8 mouse cellular contexts compared by ENCODE assay signal in genomic region chr1:121326591-121327343, GRCm38 (mm10). TPM values are rescaled to one million over a fixed set of nuclear protein-coding genes. Genes with fewer than 3 reads are reported as not detected.
DNase-seq lines count a peak whose midpoint lies in the region; ATAC-seq and TF ChIP-seq lines count a peak whose summit lies in the region.

No protein-coding gene starts in this region.

- TF ChIP-seq POLR2A in limb, embryonic 14.5 days (IDR thresholded peaks at IDR 0.05; ENCODE audit: borderline replicate concordance, extremely low read depth, insufficient read depth, insufficient read length): no peak

- no peaks in the 10 kb centered on the region for H3K9me3 ChIP-seq in forebrain, embryonic 11.5 days (ENCODE audit: control insufficient read depth, low read length)
- H3K9me3 ChIP-seq in limb, embryonic 14.5 days (ENCODE audit: control insufficient read depth, low read length): no peaks in the 10 kb centered on the region
- H3K9me3 ChIP-seq in stomach, embryonic 14.5 days (ENCODE audit: control insufficient read depth, low read depth, low read length): no peaks in the 10 kb centered on the region

- peak; percentile 6 for DNase-seq in left cerebral cortex, adult 11 months (ENCODE audit: low spot score)
- no peak for DNase-seq in left cerebral cortex, postnatal 4 days
- peak; percentile 51 for DNase-seq in Muller cell, postnatal 12 days (ENCODE audit: inconsistent ontology term)
- DNase-seq in forebrain, embryonic 11.5 days (ENCODE audit: low spot score): no peak
- DNase-seq in limb, embryonic 14.5 days (ENCODE audit: low spot score): no peak
- DNase-seq in thymus, postnatal 10 days (ENCODE audit: low spot score in 2 of 2): no peak
- DNase-seq in spleen, postnatal 10 days (ENCODE audit: low spot score in 2 of 2): no peak

- 32% methylated on average over 18 of the region's 18 CpGs for whole genome bisulfite sequencing in forebrain, embryonic 11.5 days
- WGBS in limb, embryonic 14.5 days: 32% methylated on average over 18 of the region's 18 CpGs
- WGBS in stomach, embryonic 14.5 days: 20% methylated on average over 18 of the region's 18 CpGs

- H3K4me3 ChIP-seq in forebrain, embryonic 11.5 days (ENCODE audit: low read depth, low read length): peak overlapping the region; percentile 75
- peak overlapping the region; percentile 80 for H3K4me3 ChIP-seq in limb, embryonic 14.5 days (replicated peaks; ENCODE audit: low read length)
- H3K4me3 ChIP-seq in stomach, embryonic 14.5 days (ENCODE audit: low read depth, low read length): peak overlapping the region; percentile 77

- intact Hi-C loops in left cerebral cortex, postnatal 4 days (cut with DNase I): loop anchor here (10.0 kb wide), 1 partner anchor 732 kb away; no protein-coding TSS in a partner anchor

- no peak; the same call in 1 of the 2 replicates for ATAC-seq in forebrain, embryonic 11.5 days (replicated peaks; ENCODE audit: low FRiP score)
- ATAC-seq in limb, embryonic 14.5 days (ENCODE audit: low FRiP score, low read depth): no peak
- ATAC-seq in stomach, embryonic 14.5 days (ENCODE audit: insufficient number of reproducible peaks, insufficient read depth, low FRiP score, low read depth): no peak

- H3K36me3 ChIP-seq in forebrain, embryonic 11.5 days (ENCODE audit: control insufficient read depth, insufficient read depth, low read length): no peaks in the 10 kb centered on the region
- no peaks in the 10 kb centered on the region for H3K36me3 ChIP-seq in limb, embryonic 14.5 days (ENCODE audit: control insufficient read depth, insufficient read depth, low read length)
- no peaks in the 10 kb centered on the region for H3K36me3 ChIP-seq in stomach, embryonic 14.5 days (ENCODE audit: control insufficient read depth, insufficient read depth, low read length)

- H3K4me2 ChIP-seq in forebrain, embryonic 11.5 days (ENCODE audit: low read depth, low read length, severe bottlenecking): peak overlapping the region; percentile 76
- peak overlapping the region; percentile 66 for H3K4me2 ChIP-seq in limb, embryonic 14.5 days (replicated peaks; ENCODE audit: low read depth, low read length, severe bottlenecking)
- H3K4me2 ChIP-seq in stomach, embryonic 14.5 days (replicated peaks; ENCODE audit: low read depth, low read length): peak overlapping the region; percentile 61

- H3K27me3 ChIP-seq in forebrain, embryonic 11.5 days (ENCODE audit: control insufficient read depth, insufficient read depth, low read length): no peaks in the 10 kb centered on the region
- H3K27me3 ChIP-seq in limb, embryonic 14.5 days (ENCODE audit: control insufficient read depth, insufficient read depth, low read length): no peaks in the 10 kb centered on the region
- H3K27me3 ChIP-seq in stomach, embryonic 14.5 days (ENCODE audit: control insufficient read depth, insufficient read depth, low read length): no peaks in the 10 kb centered on the region

- H3K9ac ChIP-seq in forebrain, embryonic 11.5 days (ENCODE audit: low read length): peak overlapping the region; percentile 85
- H3K9ac ChIP-seq in limb, embryonic 14.5 days (ENCODE audit: low read depth, low read length, severe bottlenecking): peak overlapping the region; percentile 77
- peak overlapping the region; percentile 71 for H3K9ac ChIP-seq in stomach, embryonic 14.5 days (replicated peaks; ENCODE audit: low read depth, low read length)

- no peak overlapping the region for H3K27ac ChIP-seq in forebrain, embryonic 11.5 days (ENCODE audit: low read depth, low read length)
- H3K27ac ChIP-seq in limb, embryonic 14.5 days (replicated peaks; ENCODE audit: low read depth, low read length): no peak overlapping the region
- no peak overlapping the region for H3K27ac ChIP-seq in stomach, embryonic 14.5 days (ENCODE audit: low read length)

- H3K4me1 ChIP-seq in forebrain, embryonic 11.5 days (replicated peaks; ENCODE audit: control insufficient read depth, insufficient read depth, low read length): peaks cover 5% of the 10 kb centered on the region; the same call in 1 of the 2 replicates
- H3K4me1 ChIP-seq in limb, embryonic 14.5 days (ENCODE audit: control insufficient read depth, insufficient read depth, low read length): peaks cover 10% of the 10 kb centered on the region
- peaks cover 7% of the 10 kb centered on the region for H3K4me1 ChIP-seq in stomach, embryonic 14.5 days (ENCODE audit: control insufficient read depth, insufficient read depth, low read length)

RNA-seq across cellular contexts. Expression of gene Insig2, which starts 5.6 kb away (rescaled TPM):
- 10 to 100 TPM; 23.9 to 29.0 TPM for total RNA-seq in left cerebral cortex, postnatal 4 days (2021)
- 12.9 and 16.7 TPM in 2 replicates for polyA plus RNA-seq in forebrain, embryonic 11.5 days (2014; fragmentation: Nextera tagmentation; extraction: Ambion mirVana)
- 27.3 and 36.7 TPM in 2 replicates for polyA plus RNA-seq in limb, embryonic 14.5 days (2012; rRNA removed)
- 22.6 and 25.5 TPM in 2 replicates for polyA plus RNA-seq in limb, embryonic 14.5 days (2014; fragmentation: Nextera tagmentation; extraction: Ambion mirVana)
- polyA plus RNA-seq in stomach, embryonic 14.5 days (2014; fragmentation: Nextera tagmentation; extraction: Ambion mirVana): 17.4 and 18.9 TPM in 2 replicates

Comparison
In these comparisons a context has a peak if more than half of its experiments do, and no peak if none do; other contexts are left out.
1. DNase-seq: peak in left cerebral cortex, adult 11 months (single experiment) and Muller cell, postnatal 12 days (single experiment); none in left cerebral cortex, postnatal 4 days (single experiment), forebrain, embryonic 11.5 days (single experiment), limb, embryonic 14.5 days (single experiment), thymus, postnatal 10 days (0 of 2) and spleen, postnatal 10 days (0 of 2).
2. Peak in every context shown above with its lines, with median percentiles within 50 percentile points of each other: H3K4me2 ChIP-seq, H3K4me3 ChIP-seq and H3K9ac ChIP-seq.